Mouse (Mus musculus) frontal cortex, adult (tissue): ENCODE results near the gene Lipe.
A peak's percentile ranks its signal among the peaks of the same experiment; 100 is the strongest.
"Not testable (repeated sequence)": the region's sequence is repeated elsewhere in the genome, so short reads cannot be mapped to it uniquely, and the experiment has no call there.

Source experiments
- ATAC-seq: cut with Nextera tagmentation; 2 replicates; pipeline ENCODE4 v1.9.2; 2017; ENCODE audit warnings: mild to moderate bottlenecking, moderate library complexity, mixed read lengths; ENCODE audit not compliant: low TSS enrichment

Lipe gene

DNA sequence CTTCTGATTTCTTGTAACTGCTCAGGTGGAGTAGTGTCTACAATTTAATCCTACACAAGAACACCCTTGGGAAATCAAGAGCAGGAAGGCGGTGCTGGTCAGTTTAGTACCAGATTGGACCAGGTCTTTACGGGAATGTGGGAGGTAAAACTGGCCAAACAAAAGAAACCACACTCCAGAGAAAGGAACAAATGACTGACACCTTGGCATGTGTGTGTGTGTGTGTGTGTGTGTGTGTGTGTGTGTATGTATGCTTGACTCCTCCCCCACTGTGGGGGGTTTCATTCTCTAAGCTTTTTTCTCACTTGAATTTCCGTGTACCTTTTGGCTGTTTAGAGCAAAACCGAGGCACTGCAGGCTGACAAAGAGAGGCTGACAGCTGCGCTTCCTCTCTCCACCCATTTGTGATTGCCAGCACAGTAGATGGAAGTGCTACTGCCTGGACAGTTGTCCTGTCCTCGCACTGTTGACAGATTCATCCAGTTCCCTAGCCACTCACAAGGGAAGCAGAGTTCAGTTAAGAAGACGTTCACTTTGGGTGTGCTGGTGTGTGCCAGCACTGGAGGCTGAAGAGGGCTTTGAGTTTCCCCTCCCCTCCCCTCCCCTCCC lies 14.4 kb upstream of the Lipe start, which contains the start of gene Cxcl17:
Gene Cxcl17 (minus strand): TSS at position 54 of the 609 bp plus-strand sequence.
- ATAC-seq: no peak

DNA sequence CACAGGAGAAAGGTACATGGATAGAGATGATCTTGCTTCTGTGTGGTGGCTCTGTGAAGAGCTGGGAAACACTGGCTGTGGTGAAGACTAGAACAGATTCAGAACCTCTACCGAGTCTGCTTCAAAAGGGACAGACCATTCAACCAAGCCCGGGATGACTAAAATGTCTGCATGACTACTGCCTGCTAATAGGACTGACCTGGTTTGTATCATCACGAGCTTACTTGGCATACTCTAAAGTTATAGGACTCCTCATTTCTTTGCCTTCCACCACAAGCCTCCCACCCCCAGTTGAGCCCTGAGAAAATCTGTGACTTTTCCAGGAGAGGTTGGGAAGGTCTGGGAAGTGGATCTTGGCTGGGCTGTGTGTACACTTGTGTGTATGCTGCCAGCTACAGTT lies 13.4 kb upstream of the Lipe start:
- no peak for ATAC-seq

DNA sequence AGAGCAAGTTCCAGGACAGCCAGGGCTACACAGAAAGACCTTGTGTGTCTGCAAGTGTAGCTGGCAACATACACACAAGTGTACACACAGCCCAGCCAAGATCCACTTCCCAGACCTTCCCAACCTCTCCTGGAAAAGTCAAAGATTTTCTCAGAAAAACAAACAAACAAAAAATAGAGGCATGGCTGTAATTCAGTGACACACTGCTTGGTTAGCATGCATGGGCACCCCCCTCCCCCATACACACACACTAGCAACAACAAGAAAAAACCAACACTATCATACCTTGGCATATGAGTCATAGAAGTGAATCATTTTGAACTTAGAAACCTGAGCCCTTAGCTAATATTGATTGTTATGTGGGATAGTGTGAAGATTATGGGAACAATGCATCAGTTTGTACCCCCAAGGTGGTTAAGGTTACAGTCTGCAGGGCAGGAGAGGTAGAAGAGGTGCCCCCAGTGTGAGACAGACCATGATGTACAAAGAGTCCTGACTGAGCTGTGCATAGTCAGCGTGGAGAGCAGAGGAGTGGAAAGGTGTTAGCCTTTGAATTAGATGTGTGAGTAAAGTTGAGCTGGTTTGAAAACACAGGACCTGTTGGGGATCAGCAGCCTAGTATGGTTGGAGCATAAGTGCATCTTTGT lies 12.6 kb upstream of the Lipe start:
- ATAC-seq: no peak

DNA sequence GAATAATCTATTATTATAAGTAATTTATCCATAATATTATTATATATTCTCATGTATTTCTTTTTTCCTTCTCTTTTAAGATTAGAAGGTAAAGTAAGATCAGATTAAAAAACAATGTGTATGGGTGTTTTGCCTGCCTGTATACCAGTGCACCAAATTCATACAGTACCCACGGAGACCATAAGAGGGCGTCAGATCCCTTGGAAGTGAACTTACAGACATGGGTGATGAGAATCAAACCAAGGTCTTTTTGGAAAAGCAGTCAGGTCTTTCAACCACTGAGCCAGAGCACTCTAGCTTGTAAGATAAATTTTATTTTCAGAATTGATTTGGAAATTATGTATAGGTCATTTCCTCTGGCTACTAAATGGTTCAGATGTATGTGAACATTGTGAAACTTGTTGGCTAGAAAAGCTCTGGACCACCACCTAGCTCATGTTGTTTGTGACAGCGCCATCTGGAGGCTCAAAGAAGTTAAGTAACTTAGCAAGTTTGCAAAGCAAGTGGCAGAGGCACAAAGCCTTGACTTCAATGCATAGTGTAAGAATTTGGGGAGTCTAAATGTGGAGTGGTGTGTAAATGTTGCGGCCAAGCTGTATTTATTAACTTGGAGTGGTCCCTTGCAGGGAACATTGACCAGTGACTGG lies 10.7 kb upstream of the Lipe start:
- ATAC-seq: no peak

DNA sequence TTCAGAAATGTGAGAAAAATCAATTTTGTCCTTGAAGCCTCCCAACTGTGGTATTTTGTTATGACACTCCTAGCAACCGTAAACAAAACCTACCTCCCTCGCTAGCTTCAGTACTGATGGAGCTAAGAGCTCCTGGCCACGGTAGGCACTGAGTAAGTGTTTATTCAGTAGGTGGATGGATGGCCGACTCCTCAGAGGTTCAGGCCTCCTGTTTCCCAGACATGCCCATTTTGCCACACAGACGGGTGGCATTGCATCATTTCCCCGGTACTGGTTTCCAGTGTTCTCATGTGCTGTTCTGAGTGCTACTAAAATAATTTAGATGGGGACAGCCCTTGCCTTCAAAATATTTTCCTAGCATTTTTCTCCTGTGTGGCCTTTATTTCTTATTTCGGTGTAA lies 8.0 kb upstream of the Lipe start:
- no peak for ATAC-seq

DNA sequence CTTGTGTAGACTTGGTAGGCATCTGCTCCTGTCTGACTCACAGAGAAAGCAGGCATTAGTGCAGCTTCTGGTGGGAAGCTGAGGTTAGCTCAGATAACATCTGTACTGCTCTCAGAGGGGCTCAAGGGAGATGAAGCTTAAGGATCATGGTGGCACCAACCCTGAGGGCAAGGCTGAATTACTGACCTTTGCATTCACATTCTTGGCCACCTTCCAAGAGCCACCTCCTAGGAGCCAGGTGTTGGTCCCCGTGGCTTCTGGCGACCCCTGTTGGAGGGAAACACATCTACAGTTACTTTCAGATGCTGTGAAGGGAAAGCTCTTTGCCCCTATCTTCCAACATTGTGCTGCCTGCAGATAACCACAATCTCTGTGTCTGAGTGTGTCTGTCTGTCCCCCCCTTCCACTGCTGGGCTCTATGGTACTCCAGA lies 4.2 kb upstream of the Lipe start:
- no peak for ATAC-seq

DNA sequence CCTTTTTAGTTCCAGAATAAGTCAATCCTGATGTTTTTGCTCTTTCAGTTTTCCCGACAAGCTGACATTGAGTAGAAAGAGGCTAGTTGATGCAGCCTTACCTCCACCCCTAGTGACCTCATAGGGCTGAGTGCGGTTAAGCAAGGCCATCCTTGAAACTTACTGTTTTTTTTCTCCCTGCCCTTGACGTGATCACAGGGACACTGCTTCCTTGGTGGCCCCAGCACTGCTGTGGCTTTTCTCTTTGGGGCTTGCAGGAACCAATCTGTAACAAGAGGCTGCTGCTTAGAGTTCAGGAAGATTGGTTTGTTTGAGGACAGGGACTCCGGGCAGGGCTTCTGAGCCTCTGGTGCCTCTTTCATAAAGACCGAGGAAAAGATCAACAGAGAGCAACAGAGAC lies 3.5 kb upstream of the Lipe start:
- no peak for ATAC-seq

DNA sequence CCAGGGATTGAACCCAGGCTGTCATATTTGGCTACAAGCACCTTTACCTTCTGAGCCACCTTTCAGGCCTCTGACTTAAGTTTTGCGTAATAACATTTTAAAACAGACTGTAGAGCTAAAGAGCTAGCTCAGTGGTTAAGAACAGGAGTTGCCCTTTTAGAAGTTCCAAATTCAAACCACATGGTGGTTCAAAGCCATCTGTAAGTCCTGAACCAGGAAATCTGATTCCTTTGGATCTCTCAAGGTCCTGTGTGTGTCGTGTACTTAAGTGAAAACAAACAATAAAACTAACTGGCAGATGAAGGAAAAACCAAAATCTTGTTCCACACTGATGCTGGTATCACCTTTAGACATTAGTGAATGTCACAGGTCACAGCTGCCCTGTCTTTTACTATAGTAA lies 3.0 kb upstream of the Lipe start:
- no peak for ATAC-seq

DNA sequence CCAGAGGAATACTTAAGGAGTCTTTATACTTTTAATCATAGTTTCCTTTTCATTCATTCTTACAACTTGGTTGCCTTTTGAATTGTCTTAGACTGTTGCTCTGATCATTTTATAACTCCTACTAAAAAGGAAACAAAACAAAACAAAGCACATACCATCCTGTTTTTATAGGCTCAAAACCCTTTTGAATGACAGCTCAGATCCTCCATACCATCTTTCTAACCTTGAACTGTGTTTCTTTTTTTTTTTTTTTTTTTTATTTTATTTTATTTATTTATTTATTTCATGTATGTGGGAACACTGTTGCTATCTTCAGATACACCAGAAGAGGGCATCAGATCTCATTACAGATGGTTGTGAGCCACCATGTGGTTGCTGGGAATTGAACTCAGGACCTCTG lies 518 bp upstream of the Lipe start:
- ATAC-seq: not testable (repeated sequence)

DNA sequence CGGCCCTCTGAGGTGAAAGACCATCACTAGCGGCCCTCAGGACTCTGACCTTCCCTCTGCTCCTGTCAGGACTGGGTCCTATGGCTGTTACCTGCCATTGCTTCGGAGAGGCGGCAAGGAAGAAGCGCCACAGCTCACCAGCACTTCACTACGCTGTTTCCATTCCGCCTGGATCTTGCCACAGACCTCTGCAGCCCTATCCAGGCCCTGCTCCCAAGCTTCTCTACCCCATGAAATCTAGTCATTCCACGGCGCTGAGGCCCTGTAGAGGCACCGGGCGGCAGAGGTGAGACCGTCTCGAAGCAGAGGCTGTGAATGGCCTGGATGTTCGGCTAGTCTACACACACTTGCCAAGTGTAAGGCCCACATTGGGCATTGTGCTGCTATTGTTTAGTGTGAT lies 1.9 kb downstream of the Lipe start:
- no peak for ATAC-seq

DNA sequence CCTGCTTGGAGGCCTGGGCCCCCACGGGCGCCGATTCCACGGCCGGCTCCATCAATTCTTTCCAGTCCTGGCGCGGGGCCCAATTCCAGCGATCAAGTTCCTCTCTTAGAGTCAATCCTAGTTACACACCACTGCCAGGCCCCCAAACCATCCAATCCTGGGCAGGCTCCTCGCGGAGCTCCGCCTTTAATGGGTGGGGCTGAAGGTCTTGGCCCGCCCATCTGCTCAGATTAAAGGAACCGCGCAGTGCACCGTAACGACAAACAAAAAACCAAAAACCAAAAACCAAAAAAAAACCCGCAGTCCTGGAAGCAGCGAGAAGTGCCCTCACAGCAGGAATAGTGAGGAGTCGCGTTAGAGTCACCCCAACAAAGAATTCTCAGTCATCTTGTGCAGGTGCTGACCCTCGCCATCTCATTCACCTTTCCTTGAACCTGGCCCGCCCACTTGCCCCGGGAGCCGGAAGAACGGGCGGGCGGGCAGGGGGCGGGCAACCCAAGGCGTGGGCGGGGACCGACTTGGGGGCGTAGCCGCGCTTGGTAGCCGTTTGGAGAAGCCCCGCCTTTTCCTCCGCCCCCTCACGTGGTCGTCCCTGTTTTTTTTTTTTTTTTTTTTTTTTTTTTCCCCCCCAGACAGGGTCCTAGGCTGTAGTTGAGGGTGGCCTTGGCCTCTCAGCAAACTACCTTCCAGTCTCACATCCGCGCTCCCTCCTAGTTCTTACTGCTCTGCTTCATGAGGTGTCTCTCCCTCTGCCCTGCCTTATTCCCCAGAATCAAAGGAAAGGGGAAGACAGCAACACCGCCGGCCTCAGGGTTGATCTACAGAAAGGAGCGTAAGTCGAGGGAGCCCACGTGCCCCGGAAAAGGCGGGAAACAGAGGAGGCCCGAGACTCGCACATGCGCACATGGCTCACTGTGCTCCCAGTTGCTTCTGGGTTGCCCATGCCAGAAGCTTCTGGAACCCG lies 2.7 kb downstream of the Lipe start:
- peak; percentile 89 for ATAC-seq

DNA sequence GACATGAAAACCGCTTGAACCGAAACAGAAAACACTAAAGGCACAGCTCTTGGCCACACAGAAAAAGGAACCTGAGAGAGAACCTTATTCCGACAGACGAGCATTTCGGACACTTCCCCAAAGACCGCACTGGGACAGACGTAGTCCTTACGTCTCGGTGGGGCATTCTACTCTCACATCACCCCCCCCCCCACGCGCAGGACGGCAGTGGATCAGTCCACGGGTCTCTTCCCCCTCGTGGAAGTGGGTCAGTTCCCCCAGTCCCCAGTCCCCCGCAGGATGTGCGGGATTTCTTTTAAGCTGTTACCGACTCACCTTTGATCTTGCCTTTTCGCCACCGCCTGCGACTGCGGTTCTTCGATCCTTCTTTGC lies 3.3 kb downstream of the Lipe start:
- ATAC-seq: peak; percentile 38

DNA sequence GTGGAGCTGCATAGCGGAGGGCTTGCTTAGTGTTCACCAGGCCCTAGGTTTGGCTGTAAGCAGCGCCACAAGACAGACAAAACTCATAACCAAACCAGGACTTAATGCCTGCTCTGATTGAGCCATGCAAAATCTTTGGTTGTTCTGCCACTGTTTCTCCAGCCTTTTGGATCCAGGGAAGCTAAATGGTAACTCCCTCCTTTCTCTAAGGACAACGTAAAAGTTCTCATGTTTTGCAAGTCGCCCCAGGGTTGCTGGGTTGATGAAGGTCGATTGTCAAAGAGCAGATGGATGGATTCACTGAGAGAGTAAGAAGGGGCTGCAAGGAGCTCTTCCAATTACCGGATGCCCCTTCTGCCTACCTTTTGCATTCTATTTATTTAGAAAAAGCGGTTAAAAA lies 3.8 kb downstream of the Lipe start:
- no peak for ATAC-seq

DNA sequence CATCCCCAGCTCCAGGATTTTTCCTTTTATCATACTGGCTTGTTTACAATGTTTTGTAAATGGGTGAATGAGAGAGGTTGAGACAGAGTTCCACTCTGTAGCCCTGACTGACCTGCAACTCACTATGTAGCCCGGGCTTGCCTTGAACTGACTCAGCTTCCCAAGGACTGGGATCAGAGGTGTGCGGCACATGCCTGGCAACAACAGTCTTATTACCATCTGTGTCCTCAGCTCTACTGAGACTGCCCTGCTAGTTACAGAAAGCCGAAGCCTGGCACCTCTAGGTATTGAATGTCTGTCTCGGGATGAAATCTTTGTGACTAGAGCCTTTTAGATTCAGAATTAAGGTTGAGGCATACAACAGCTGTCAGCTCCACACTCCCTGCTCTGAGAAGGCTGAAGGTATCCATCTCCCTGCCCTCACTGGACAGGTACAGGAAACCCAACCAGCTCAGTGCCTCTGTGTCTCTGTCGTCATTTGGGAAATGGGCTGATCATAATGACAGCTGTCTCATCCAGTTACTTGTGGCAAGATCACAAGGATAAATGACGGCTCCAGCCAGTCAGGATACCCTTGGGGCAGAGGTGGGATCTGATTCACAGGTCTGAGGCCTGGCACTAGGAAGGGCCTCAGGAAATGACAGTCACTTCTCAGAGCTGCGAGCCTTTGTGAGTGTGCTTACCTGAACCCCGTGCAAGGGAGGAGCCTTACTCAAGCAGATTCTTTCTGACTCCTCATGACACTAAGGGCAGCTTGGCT lies 4.9 kb downstream of the Lipe start:
- no peak for ATAC-seq

DNA sequence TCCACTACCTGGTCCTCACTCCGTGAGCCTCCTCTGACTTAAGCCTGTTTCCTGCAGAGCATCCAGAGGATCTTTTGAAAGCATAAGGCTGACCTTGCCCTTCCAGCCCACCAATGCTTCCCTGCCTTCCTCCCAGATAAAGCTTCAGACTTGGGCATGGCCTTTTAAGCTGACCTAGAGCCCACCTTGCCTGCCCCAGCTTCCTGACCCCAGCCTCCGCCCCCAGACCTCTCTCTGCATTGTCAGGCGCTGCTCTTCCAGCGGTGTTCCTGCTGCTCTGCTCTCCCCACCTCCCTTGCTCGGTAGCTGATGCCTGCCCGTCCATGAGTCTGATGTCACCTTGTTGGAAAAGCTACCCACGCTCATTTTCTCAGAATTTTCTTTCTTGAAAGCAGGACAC lies 5.7 kb downstream of the Lipe start:
- no peak; the same call in 1 of the 2 replicates for ATAC-seq

DNA sequence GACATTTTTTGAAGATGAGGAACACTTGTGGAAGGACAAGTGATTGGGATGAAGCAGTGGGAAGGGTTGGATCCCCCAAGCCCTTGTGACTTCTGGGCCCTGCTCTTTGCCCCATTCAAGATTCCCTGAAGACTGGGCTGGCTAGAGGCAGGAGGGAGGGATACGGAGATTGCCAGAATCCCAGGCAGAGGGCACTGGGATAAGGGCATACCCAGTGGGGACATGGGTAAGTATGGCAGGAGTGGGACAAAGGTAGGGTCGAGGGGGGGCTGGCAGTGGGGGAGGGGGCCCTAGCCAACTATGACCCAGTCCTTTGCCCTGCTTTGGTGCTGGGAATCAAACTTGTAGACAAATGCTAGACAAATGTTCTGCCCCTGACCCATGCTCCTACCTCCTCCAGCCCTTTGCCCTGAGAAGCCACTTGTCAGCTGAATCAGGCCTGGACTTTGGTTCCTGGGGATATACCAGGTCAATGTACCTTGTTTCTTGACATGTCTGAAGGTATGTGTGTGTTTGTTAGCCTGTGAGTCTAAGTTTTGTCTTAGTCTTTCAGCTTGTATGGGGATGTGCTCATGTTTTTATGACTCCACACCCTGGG lies 6.6 kb downstream of the Lipe start:
- ATAC-seq: no peak

DNA sequence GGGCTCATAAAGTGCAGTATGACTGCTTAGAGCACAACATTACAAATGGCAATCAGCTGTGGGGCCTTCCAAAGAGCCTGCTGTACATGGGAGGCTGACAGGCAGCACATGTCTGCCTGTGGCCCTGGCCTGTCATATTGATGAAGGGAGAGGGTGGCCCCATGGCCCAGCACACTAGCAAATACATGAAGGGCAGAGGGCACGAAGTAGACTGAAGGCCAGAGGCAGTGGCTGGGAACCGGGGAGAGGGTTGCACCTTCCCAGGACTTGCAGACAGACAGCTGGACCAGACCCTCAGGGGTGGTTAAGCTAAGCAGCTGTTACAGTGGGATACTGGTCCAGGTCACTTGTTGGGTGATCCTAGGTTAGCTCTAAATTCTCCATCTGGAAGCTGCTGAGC lies 7.5 kb downstream of the Lipe start:
- ATAC-seq: no peak

DNA sequence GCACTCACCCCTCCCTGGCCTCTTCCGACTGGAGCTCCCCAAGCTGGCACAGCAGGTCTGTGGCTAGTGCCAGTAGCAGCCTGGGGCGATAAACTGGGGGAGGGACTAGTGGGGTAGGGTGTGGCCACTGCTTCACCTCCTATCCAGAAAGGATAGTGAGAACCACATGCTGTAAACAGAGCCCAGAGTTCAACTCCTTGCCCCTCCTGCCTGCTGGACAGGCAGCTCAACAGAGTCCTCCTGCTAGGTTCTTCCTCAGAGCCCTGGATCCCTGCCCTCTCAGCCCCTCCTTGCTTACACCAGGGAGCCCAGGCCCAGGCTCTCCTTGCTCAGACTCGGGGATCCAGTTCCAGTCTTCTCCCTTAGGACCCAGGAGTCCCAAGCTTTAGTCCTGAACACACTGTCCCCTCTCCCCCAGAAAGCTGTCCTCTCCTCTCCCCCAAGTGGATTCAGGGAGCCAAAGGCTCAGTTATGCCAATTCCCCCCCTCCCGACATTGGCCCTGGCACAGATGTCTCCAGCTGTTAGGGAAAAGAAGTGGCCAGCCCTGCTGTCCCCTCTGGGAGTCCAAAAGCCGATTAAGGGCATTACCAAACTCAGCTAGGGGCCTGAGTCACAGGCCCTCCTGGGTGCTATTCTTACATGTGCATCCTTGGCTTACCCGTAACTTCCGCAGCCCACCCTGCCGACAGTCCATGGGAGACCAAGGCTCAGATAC lies 8.3 kb downstream of the Lipe start:
- ATAC-seq: peak; percentile 18

DNA sequence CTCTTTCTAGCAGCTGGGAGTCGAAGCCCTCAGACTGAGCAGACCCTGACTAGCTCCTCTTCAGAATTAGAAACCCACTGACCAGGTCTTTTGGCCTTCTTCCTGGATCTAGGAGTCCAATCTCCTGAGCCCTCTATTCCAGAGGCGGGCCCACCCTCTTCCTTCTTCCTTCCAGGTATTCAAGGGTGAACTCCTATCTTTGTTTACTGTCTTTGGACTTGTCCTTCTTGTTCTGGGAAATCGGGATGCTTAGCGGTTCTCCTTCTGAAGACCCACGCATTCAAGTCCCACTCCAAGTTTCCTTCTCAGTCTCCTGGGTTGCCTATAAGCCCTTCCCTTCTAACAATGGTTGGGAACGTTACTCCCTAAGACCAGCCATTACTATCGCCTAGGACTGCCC lies 9.6 kb downstream of the Lipe start:
- no peak for ATAC-seq

DNA sequence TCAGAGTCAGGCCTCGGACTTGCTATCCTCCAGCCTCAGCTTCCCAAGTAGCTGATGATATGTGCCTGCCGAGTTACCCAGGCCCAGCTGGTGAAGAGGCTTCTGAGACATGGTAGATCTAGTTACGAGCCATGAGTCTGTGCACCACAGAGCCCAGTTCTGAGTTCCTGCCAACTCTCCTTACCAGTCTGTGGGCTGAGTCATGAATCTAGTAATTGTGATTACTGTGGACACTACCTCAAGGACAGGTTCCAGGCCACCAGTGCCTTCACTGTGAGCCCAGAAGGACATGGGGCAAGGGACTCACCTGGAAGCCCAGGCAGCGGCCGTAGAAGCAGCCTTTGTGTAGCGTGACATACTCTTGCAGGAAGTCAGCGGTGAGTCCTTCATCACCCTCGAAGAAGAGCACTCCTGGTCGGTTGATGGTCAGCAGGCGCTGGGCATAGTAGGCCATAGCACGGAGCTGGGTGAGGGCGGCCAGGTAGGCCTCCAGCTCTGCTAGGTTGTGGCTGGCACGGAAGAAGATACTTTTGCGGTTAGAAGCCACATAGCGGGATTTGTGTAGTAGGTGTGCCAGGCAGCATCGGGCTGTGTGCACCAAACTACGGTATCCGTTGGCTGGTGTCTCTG lies 10.6 kb downstream of the Lipe start:
- ATAC-seq: no peak
